Mouse (Mus musculus) heart, embryonic 16.5 days (tissue): ENCODE results near the gene Tmem223. TPM values are rescaled to one million over a fixed set of nuclear protein-coding genes. Genes with fewer than 3 reads are reported as not detected.

Experiments used
- microRNA-seq: library from miRNA; unstranded; fragments of <30 nt; microRNA quantifications from one replicate; pipeline ENCODE4, GENCODE M21; 2017
- polyA plus RNA-seq: library from polyadenylated mRNA; unstranded; fragments of >200 nt; fragmentation: Nextera tagmentation; extraction: Ambion mirVana; gene quantifications from 2 replicates; pipeline ENCODE4 v1.2.1, GENCODE M21; 2015

Gene Tmem223
- polyA plus RNA-seq, 1 experiment from 2014 or later, result 138 TPM

Small RNA genes lying within 50 kb of the gene (microRNA-seq; reads per million reads assigned to microRNA genes)
- not detected for gene Mir6992

Other genes starting within 250 kb of the Tmem223 start
- gene Slc22a8, start 179.7 kb upstream of the Tmem223 start, polyA plus RNA-seq, result 0.04 and 0.11 TPM in 2 replicates
- not detected in 2 replicates for gene Slc22a6, start 153.0 kb upstream of the Tmem223 start, polyA plus RNA-seq
- gene Chrm1, start 107.2 kb upstream of the Tmem223 start, polyA plus RNA-seq, result 0.09 TPM in 2 replicates
- gene Slc3a2, start 47.6 kb upstream of the Tmem223 start, polyA plus RNA-seq, result 66.4 and 68.8 TPM in 2 replicates
- gene Wdr74, start 35.2 kb upstream of the Tmem223 start, polyA plus RNA-seq, result 53.5 and 54.9 TPM in 2 replicates
- gene 1700092M07Rik, start 30.3 kb upstream of the Tmem223 start, polyA plus RNA-seq, result 0.63 and 0.74 TPM in 2 replicates
- 91.5 and 91.7 TPM in 2 replicates for gene Stx5a, start 29.6 kb upstream of the Tmem223 start, polyA plus RNA-seq
- 134 and 145 TPM in 2 replicates for gene Nxf1, start 13.9 kb upstream of the Tmem223 start, polyA plus RNA-seq
- 57.1 and 60.9 TPM in 2 replicates for gene Tmem179b, start 3.5 kb downstream of the Tmem223 start, polyA plus RNA-seq
- 17.4 and 19.3 TPM in 2 replicates for gene Taf6l, start 15.4 kb downstream of the Tmem223 start, polyA plus RNA-seq
- 126 and 128 TPM in 2 replicates for gene Polr2g, start 27.6 kb downstream of the Tmem223 start, polyA plus RNA-seq
- gene Zbtb3, start 31.6 kb downstream of the Tmem223 start, polyA plus RNA-seq, result 3.5 and 4.3 TPM in 2 replicates
- gene Ttc9c, start 48.3 kb downstream of the Tmem223 start, polyA plus RNA-seq, result 35.5 and 37.7 TPM in 2 replicates
- 3.2 and 3.3 TPM in 2 replicates for gene Hnrnpul2, start 49.0 kb downstream of the Tmem223 start, polyA plus RNA-seq
- not detected in 2 replicates for gene AC129217.1, start 58.8 kb downstream of the Tmem223 start, polyA plus RNA-seq
- 43.9 and 44.3 TPM in 2 replicates for gene Bscl2, start 66.5 kb downstream of the Tmem223 start, polyA plus RNA-seq
- 1.2 and 1.4 TPM in 2 replicates for gene Gng3, start 68.2 kb downstream of the Tmem223 start, polyA plus RNA-seq
- 1.9 and 2.8 TPM in 2 replicates for gene Lrrn4cl, start 79.8 kb downstream of the Tmem223 start, polyA plus RNA-seq
- gene Ubxn1, start 100.5 kb downstream of the Tmem223 start, polyA plus RNA-seq, result 130 and 133 TPM in 2 replicates
- gene Uqcc3, start 109.9 kb downstream of the Tmem223 start, polyA plus RNA-seq, result 62.7 and 64.0 TPM in 2 replicates
- gene Lbhd1, start 112.7 kb downstream of the Tmem223 start, polyA plus RNA-seq, result 25.2 and 42.5 TPM in 2 replicates
- gene Gm49403, start 112.9 kb downstream of the Tmem223 start, polyA plus RNA-seq, result not detected in 2 replicates
- gene 1810009A15Rik, start 117.9 kb downstream of the Tmem223 start, polyA plus RNA-seq, result 39.7 and 54.5 TPM in 2 replicates
- not detected in 2 replicates for gene Gm49416, start 117.9 kb downstream of the Tmem223 start, polyA plus RNA-seq
- gene Ints5, start 122.0 kb downstream of the Tmem223 start, polyA plus RNA-seq, result 24.8 and 27.6 TPM in 2 replicates
- 56.7 and 62.6 TPM in 2 replicates for gene Ganab, start 127.1 kb downstream of the Tmem223 start, polyA plus RNA-seq
- 32.7 and 38.0 TPM in 2 replicates for gene B3gat3, start 149.4 kb downstream of the Tmem223 start, polyA plus RNA-seq
- gene Rom1, start 158.4 kb downstream of the Tmem223 start, polyA plus RNA-seq, result 2.2 and 2.4 TPM in 2 replicates
- gene Eml3, start 158.6 kb downstream of the Tmem223 start, polyA plus RNA-seq, result 16.0 and 17.2 TPM in 2 replicates
- gene Mta2, start 170.9 kb downstream of the Tmem223 start, polyA plus RNA-seq, result 92.1 and 96.0 TPM in 2 replicates
- 17.5 and 18.4 TPM in 2 replicates for gene Tut1, start 182.9 kb downstream of the Tmem223 start, polyA plus RNA-seq
- 239 and 240 TPM in 2 replicates for gene Eef1g, start 196.0 kb downstream of the Tmem223 start, polyA plus RNA-seq
- 28.7 and 36.5 TPM in 2 replicates for gene Ahnak, start 218.3 kb downstream of the Tmem223 start, polyA plus RNA-seq